Mouse (Mus musculus) CH12.LX (cell line): ENCODE measurements around the gene Ankrd36. TPM values are rescaled to one million over a fixed set of nuclear protein-coding genes. Genes with fewer than 3 reads are reported as not detected.

Experiments
- DNase-seq: peaks from one replicate; pipeline ENCODE4 v3.0.0-alpha.2; 2013; ENCODE audit errors: extremely low read depth
- H3K27ac ChIP-seq: 2 replicates; pipeline ENCODE4 v1.5.1; 2012; ENCODE audit warnings: low read depth, mild to moderate bottlenecking, control low read depth, moderate library complexity; ENCODE audit not compliant: insufficient read depth
- H3K27me3 ChIP-seq: replicated peaks from 2 replicates; pipeline ENCODE3; 2012; ENCODE audit warnings: inconsistent platforms
- H3K36me3 ChIP-seq, 2 experiments: replicated peaks in 1 of 2; 2 replicates each; pipeline versions ENCODE3 to v1.6.1; 2012; ENCODE audit warnings: inconsistent platforms in 1 of 2, low read length in 1 of 2, mild to moderate bottlenecking in 1 of 2, mixed read lengths in 1 of 2, moderate library complexity in 1 of 2; ENCODE audit not compliant: control insufficient read depth in 1 of 2, insufficient read depth in 1 of 2
- H3K4me1 ChIP-seq, 2 experiments: 2 replicates each; pipeline ENCODE4 v1.6.1; 2012; ENCODE audit warnings: inconsistent platforms in 1 of 2, moderate library complexity in 1 of 2; ENCODE audit not compliant: insufficient read depth in 2 of 2, control insufficient read depth in 1 of 2
- H3K4me2 ChIP-seq: 2 replicates; pipeline ENCODE4 v1.6.1; 2012; ENCODE audit warnings: low read depth, mild to moderate bottlenecking, control low read depth; ENCODE audit not compliant: poor library complexity, insufficient read depth, severe bottlenecking
- H3K4me3 ChIP-seq, 3 experiments: fragments of 150-350 bp in 1 of 3; sonication (generic) in 1 of 3; replicated peaks in 1 of 3; 2 replicates each; pipeline versions ENCODE3 to v1.5.1; 2011 to 2012; ENCODE audit warnings: low read depth in 2 of 3, low read length in 2 of 3, mild to moderate bottlenecking in 2 of 3, moderate library complexity in 2 of 3, control low read depth in 1 of 3, improper control_type of control experiment in 1 of 3, inconsistent platforms in 1 of 3, mixed read lengths in 1 of 3; ENCODE audit not compliant: poor library complexity in 1 of 3
- H3K79me2 ChIP-seq: replicated peaks from 2 replicates; pipeline ENCODE4 v1.6.1; 2012; ENCODE audit warnings: mild to moderate bottlenecking, moderate library complexity; ENCODE audit not compliant: control insufficient read depth, poor library complexity, insufficient read depth, severe bottlenecking; ENCODE audit errors: extremely low read depth
- H3K9ac ChIP-seq: 2 replicates; pipeline ENCODE4 v1.6.1; 2012; ENCODE audit warnings: low read depth, mild to moderate bottlenecking, control low read depth, moderate library complexity; ENCODE audit not compliant: insufficient read depth
- H3K9me3 ChIP-seq: replicated peaks from 2 replicates; pipeline ENCODE3; 2012; ENCODE audit warnings: low read length, inconsistent platforms, mixed read lengths
- BHLHE40 ChIP-seq: IDR thresholded peaks from 2 replicates; pipeline ENCODE4 v1.6.1; 2011; ENCODE audit warnings: mild to moderate bottlenecking, low read depth, low read length, improper control_type of control experiment
- CHD1 ChIP-seq: IDR thresholded peaks from 2 replicates; pipeline ENCODE4 v1.6.1; 2012; ENCODE audit warnings: low read depth, low read length, improper control_type of control experiment, inconsistent platforms
- E2F4 ChIP-seq: IDR thresholded peaks from 2 replicates; pipeline ENCODE4 v1.6.1; 2011; ENCODE audit warnings: low read depth, low read length, improper control_type of control experiment; ENCODE audit not compliant: insufficient replicate concordance
- ELF1 ChIP-seq: IDR thresholded peaks from 2 replicates; pipeline ENCODE4 v1.6.1; 2014; ENCODE audit warnings: low read depth, mild to moderate bottlenecking, inconsistent platforms, low read length, improper control_type of control experiment
- ETS1 ChIP-seq: conservative IDR thresholded peaks from 2 replicates; pipeline ENCODE4 v1.6.1; 2012; ENCODE audit warnings: low read depth, mild to moderate bottlenecking, inconsistent platforms, low read length, improper control_type of control experiment, moderate library complexity
- HCFC1 ChIP-seq: IDR thresholded peaks from 2 replicates; pipeline ENCODE4 v1.6.1; 2012; ENCODE audit warnings: low read depth, mild to moderate bottlenecking, inconsistent platforms, low read length, improper control_type of control experiment
- IRF4 ChIP-seq: IDR thresholded peaks from 2 replicates; pipeline ENCODE4 v1.6.1; 2014; ENCODE audit warnings: low read depth, mild to moderate bottlenecking, inconsistent platforms, low read length, improper control_type of control experiment
- JUN ChIP-seq: IDR thresholded peaks from 2 replicates; pipeline ENCODE4 v1.6.1; 2011; ENCODE audit warnings: low read depth, mild to moderate bottlenecking, low read length, improper control_type of control experiment, moderate library complexity; ENCODE audit not compliant: insufficient read depth
- JUND ChIP-seq: conservative IDR thresholded peaks from 2 replicates; pipeline ENCODE4 v1.6.1; 2011; ENCODE audit warnings: low read depth, low read length, improper control_type of control experiment
- MAX ChIP-seq: IDR thresholded peaks from 2 replicates; pipeline ENCODE4 v1.6.1; 2011; ENCODE audit warnings: low read length, improper control_type of control experiment
- MAZ ChIP-seq: IDR thresholded peaks from 2 replicates; pipeline ENCODE4 v1.6.1; 2012; ENCODE audit warnings: low read depth, mild to moderate bottlenecking, inconsistent platforms, low read length, improper control_type of control experiment, moderate library complexity
- MEF2A ChIP-seq: IDR thresholded peaks from 2 replicates; pipeline ENCODE4 v1.6.1; 2014; ENCODE audit warnings: low read depth, mild to moderate bottlenecking, inconsistent platforms, low read length, improper control_type of control experiment, borderline replicate concordance
- MXI1 ChIP-seq: IDR thresholded peaks from 2 replicates; pipeline ENCODE4 v1.6.1; 2011; ENCODE audit warnings: mild to moderate bottlenecking, low read depth, low read length, improper control_type of control experiment
- MYC ChIP-seq: IDR thresholded peaks from 2 replicates; pipeline ENCODE4 v1.6.1; 2011; ENCODE audit warnings: low read depth, mild to moderate bottlenecking, improper control_type of control experiment, low read length
- NELFE ChIP-seq: IDR thresholded peaks from 2 replicates; pipeline ENCODE4 v1.6.1; 2011; ENCODE audit warnings: low read depth, low read length, improper control_type of control experiment
- POLR2AphosphoS2 ChIP-seq: IDR thresholded peaks from 2 replicates; pipeline ENCODE4 v1.6.1; 2011; ENCODE audit warnings: low read depth, low read length, improper control_type of control experiment
- RAD21 ChIP-seq: IDR thresholded peaks from 2 replicates; pipeline ENCODE4 v1.6.1; 2011; ENCODE audit warnings: low read depth, mild to moderate bottlenecking, low read length, improper control_type of control experiment, moderate library complexity
- RCOR1 ChIP-seq: conservative IDR thresholded peaks from 2 replicates; pipeline ENCODE4 v1.6.1; 2012; ENCODE audit warnings: low read depth, mild to moderate bottlenecking, inconsistent platforms, low read length, improper control_type of control experiment
- TBP ChIP-seq: conservative IDR thresholded peaks from 2 replicates; pipeline ENCODE4 v1.6.1; 2011; ENCODE audit warnings: low read depth, low read length, improper control_type of control experiment
- USF1 ChIP-seq: IDR thresholded peaks from 2 replicates; pipeline ENCODE4 v1.6.1; 2014; ENCODE audit warnings: low read depth, mild to moderate bottlenecking, inconsistent platforms, low read length, improper control_type of control experiment
- USF2 ChIP-seq: conservative IDR thresholded peaks from 2 replicates; pipeline ENCODE4 v1.6.1; 2011; ENCODE audit warnings: low read depth, low read length, improper control_type of control experiment
- ZC3H11A ChIP-seq: IDR thresholded peaks from 2 replicates; pipeline ENCODE4 v1.6.1; 2012; ENCODE audit warnings: low read depth, mild to moderate bottlenecking, inconsistent platforms, low read length, improper control_type of control experiment
- ZKSCAN1 ChIP-seq: IDR thresholded peaks from 2 replicates; pipeline ENCODE4 v1.6.1; 2012; ENCODE audit warnings: low read depth, inconsistent platforms, low read length, improper control_type of control experiment, borderline replicate concordance
- ZNF384 ChIP-seq: IDR thresholded peaks from 2 replicates; pipeline ENCODE4 v1.6.1; 2012; ENCODE audit warnings: low read depth, low read length, improper control_type of control experiment, inconsistent platforms
- dilution Hi-C: fragments of 300-500 bp; cut with MboI; formaldehyde crosslinking; loops from 2 replicates; pipeline ENCODE4 v1.14.3; 2020; ENCODE audit warnings: low sequenced_read_pairs; ENCODE audit not compliant: extremely low pct_unique_long_range_greater_than_20kb, extremely low pct_ligation_motif_present
- in situ Hi-C: fragments of 300-500 bp; cut with MboI; formaldehyde crosslinking; loops from 3 replicates; pipeline ENCODE4 v1.14.3; 2019; ENCODE audit warnings: low sequenced_read_pairs, low pct_ligation_motif_present, low pct_unique_long_range_greater_than_20kb, mixed read lengths
- polyA plus RNA-seq: library from polyadenylated mRNA; unstranded; fragments of >175 nt; gene quantifications from 2 replicates; pipeline ENCODE4 v1.2.1, GENCODE M21; 2012; ENCODE audit warnings: low read depth; ENCODE audit not compliant: insufficient read length
- total RNA-seq, 2 experiments: library from RNA; depleted of rRNA; stranded (reverse); fragments of 300-350 nt in 1 of 2; fragments of >200 nt in 1 of 2; gene quantifications; 2 replicates each; pipeline ENCODE4 v1.2.3; 2012 to 2014

The Ankrd36 gene
- total and polyA plus RNA-seq, 3 experiments: not detected

DNA sequence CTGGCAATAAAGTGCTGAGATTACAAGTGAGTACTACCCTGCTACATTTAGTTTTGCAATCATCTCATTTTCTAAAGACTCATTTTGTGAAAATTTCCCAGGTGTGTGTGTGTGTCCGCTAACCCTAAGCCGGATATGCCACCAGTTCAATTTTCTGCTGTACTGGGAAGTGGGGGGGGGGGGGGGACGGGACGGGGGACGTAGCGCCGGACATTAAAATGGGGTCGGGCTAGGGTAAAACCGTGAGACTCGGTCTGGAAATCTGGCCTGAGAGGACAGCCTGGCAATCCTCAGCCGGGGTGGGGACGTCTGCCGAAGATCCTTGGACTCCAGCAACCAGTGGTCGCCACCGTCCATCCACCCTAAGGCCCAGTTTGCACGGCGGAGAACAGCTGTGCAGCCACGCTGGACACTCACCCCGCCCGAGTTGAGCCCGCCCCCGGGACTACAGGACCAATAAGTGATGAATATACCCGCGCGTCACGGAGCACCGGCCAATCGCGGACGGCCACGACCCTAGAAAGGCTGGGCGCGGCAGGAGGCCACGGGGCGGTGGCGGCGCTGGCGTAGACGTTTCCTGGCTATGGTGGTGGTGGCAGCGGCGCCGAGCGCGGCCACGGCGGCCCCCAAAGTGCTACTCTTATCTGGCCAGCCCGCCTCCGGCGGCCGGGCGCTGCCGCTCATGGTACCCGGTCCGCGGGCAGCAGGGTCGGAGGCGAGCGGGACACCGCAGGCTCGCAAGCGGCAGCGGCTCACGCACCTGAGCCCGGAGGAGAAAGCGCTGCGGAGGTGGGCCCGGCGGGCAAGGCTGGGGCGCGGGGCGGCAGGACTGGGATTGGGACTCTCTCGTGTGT is 48.8 kb upstream of the Ankrd36 start, which contains the start of gene Xbp1 (continued):
- TF ChIP-seq MAX (no peak), ZC3H11A (no peak), NELFE (peak; percentile 94), MYC (peak; percentile 56), MEF2A (no peak), MXI1 (peak; percentile 89), ZNF384 (no peak), HCFC1 (peak; percentile 58)

DNA sequence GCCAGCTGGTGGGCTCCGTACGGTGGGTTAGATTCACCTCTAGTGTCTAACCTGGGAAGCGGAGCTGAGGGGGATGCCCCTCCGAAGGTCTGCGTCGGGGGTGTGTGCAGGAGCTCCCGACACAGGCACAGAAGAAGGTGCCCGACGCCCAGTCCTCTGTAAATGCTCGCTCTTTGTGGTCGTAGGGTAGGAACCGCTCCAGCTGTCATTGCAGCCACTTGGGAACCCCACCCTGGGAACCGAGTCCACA is 48.3 kb upstream of the Ankrd36 start:
- TF ChIP-seq JUND (no peak), MXI1 (no peak), USF2 (no peak), USF1 (no peak), RCOR1 (peak; percentile 16; the same call in 1 of the 2 replicates), ELF1 (no peak), CHD1 (peak; percentile 97; the same call in 1 of the 2 replicates), ZC3H11A (no peak)
- peak overlapping the region; percentile 86 for H3K27ac ChIP-seq
- DNase-seq: no peak
- peaks cover 34 to 40% of the 10 kb centered on the region in 2 experiments for H3K36me3 ChIP-seq
- peaks cover 42% of the 10 kb centered on the region for H3K79me2 ChIP-seq
- no peaks in the 10 kb centered on the region for H3K27me3 ChIP-seq
- in situ Hi-C loops: loop anchor here (5.0 kb wide), 1 partner anchor 34 kb away; no protein-coding TSS in a partner anchor
- peaks cover 15 to 43% of the 10 kb centered on the region in 2 experiments for H3K4me1 ChIP-seq
- H3K4me2 ChIP-seq: peak overlapping the region; percentile 97; the same call in 1 of the 2 replicates
- dilution Hi-C loops: no loop called here
- H3K9ac ChIP-seq: peak overlapping the region; percentile 96
- no peaks in the 10 kb centered on the region for H3K9me3 ChIP-seq
- peak overlapping the region; percentile 81 to 92 (median 84) for H3K4me3 ChIP-seq

DNA sequence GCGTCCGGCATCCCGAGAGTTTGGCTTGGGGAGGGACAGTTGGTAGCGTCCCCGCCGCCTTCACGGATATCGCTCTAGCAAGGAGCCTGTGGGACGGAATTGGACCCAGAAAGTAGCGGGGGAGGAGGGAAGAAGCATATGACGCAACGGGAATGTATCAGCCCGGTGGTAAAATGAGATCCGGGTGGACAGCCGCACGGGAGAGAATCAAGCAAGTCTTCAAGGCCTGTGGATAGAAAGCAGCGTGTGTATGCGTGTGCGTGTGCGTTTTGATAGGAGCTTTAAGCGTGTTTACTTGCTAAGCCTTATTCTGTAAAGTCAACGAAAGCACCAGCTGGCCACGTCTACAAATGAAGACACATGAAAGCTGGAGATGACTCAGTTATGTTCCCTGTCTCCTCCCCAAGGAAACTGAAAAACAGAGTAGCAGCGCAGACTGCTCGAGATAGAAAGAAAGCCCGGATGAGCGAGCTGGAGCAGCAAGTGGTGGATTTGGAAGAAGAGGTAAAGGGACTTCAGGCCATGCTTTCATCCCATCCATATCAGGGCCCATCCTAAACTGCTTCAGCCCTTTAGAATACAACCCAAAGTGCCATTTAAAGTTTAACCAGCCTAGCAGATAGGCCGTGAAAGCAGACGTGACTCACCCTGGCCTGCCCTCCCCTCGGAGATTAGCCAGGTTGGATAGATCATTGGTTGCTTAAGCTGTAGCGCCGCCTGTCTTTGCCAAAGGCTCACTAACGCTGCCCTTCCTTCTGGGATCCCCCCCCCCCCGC is 47.8 kb upstream of the Ankrd36 start:
- Histone ChIP-seq H3K36me3 (peaks cover 37 to 45% of the 10 kb centered on the region in 2 experiments), H3K27me3 (no peaks in the 10 kb centered on the region), H3K9me3 (no peaks in the 10 kb centered on the region), H3K4me3 (peak overlapping the region; percentile 81 to 92 (median 84)), H3K4me2 (peak overlapping the region; percentile 97), H3K4me1 (peaks cover 15 to 48% of the 10 kb centered on the region in 2 experiments), H3K9ac (peak overlapping the region; percentile 96), H3K27ac (peak overlapping the region; percentile 86), H3K79me2 (peaks cover 42% of the 10 kb centered on the region)
- in situ Hi-C loops (loop anchor here (5.0 kb wide), 1 partner anchor 34 kb away; no protein-coding TSS in a partner anchor), dilution Hi-C loops (no loop called here)
- DNase-seq: peak; percentile 90
- TF ChIP-seq POLR2AphosphoS2 (peak; percentile 87), MXI1 (peak; percentile 89; the same call in 1 of the 2 replicates), E2F4 (no peak), MAZ (peak; percentile 85), MAX (peak; percentile 87), ZKSCAN1 (no peak), BHLHE40 (peak; percentile 68; the same call in 1 of the 2 replicates), RCOR1 (peak; percentile 57; the same call in 1 of the 2 replicates), TBP (peak; percentile 76; the same call in 1 of the 2 replicates), JUN (peak; percentile 91), JUND (peak; percentile 91), USF2 (no peak), ETS1 (peak; percentile 87), RAD21 (peak; percentile 63), ELF1 (peak; percentile 56; the same call in 1 of the 2 replicates), USF1 (no peak), IRF4 (peak; percentile 97)
